Mouse (Mus musculus) kidney, postnatal 14 days (tissue): ENCODE measurements around the gene Alox8.
A peak's percentile ranks its signal among the peaks of the same experiment; 100 is the strongest.

Experiments
- DNase-seq: peaks from one replicate; pipeline ENCODE4 v3.0.0; 2022; ENCODE audit warnings: mixed read lengths

The Alox8 gene

DNA sequence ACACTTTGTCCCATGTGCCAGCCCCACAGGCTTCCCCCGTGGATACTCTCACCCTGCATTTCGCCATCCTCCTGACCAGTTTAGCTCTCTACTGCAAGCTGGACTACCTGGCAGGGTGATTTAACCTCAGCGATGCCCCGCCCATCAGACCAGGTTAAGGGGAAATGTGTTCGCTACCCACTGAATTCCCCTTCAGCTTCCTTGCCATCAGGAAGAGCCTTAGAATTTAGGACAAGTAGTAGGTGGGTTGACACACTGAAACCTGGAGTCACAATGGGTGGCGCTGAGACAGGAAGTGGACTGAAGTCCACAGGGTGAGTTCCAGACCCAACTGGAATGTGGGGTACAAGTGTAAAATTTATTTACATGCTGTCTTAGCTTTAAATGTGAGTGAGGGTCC is at the start of gene Alox8:
Gene Alox8, minus strand, starts transcription at position 101 of the 400 bp plus-strand sequence.
- DNase-seq = no peak

DNA sequence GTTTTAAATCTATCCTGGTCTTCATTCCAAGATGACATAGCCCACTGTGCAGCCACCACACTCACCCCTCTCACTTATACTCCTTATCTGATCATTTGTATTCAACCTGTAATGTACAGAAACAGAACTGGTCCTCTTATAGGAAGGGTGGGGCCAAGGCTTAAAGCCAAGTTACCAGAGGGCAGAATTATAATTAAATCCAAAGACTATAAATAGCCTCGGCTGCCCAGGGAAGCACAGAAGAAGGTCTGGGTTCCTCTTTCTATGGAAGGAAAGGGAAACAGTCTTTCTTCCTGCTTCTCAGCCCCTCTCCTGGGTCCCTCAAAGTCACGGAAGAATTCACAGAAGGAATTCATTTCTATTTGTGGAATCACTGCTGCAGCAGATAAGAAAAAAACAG is 48.0 kb upstream of the Alox8 start:
- peak; percentile 39 for DNase-seq

DNA sequence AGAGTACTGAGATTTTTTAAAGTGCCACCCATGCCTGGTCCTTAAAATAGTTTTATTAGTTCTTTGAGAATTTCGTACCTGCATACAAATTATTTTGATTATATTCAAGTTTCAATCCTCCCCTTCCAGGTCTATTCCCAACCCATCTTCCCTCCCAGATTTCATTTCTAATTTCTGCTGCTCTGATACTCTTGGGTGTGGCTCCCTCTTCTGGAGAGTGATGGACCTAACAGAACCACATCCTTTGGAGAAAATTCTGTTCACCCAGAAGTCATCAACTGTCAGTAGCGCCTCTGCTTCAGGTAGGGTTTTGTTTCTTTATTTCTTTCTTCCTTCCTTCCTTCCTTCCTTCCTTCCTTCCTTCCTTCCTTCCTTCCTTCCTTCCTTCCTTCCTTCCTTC is 47.3 kb upstream of the Alox8 start:
- DNase-seq = peak; percentile 66

DNA sequence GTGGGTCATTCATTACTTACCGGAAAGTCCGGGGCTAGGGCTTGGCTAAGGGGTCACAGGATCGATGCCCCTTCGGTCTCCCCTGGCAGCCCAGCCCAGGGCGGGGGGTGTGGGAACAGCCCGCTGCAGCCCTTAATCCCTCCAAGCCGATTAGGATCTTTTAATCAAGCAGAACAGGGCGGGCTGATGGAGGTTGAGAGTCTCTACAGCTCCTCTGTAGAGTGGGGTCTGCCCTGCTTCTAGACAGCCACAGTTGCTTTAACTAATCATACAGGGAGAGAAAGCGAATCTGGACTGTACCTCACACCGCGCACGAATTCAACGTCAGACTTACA is 39.2 kb upstream of the Alox8 start, which contains the start of gene Gucy2e:
Gene Gucy2e, minus strand, starts transcription at position 111 of the 335 bp plus-strand sequence.
- DNase-seq = no peak

- DNase-seq = no peak
Observed at GRCm38 (mm10) chr11:69236061-69236925, 38.6 kb upstream of the Alox8 start.

DNA sequence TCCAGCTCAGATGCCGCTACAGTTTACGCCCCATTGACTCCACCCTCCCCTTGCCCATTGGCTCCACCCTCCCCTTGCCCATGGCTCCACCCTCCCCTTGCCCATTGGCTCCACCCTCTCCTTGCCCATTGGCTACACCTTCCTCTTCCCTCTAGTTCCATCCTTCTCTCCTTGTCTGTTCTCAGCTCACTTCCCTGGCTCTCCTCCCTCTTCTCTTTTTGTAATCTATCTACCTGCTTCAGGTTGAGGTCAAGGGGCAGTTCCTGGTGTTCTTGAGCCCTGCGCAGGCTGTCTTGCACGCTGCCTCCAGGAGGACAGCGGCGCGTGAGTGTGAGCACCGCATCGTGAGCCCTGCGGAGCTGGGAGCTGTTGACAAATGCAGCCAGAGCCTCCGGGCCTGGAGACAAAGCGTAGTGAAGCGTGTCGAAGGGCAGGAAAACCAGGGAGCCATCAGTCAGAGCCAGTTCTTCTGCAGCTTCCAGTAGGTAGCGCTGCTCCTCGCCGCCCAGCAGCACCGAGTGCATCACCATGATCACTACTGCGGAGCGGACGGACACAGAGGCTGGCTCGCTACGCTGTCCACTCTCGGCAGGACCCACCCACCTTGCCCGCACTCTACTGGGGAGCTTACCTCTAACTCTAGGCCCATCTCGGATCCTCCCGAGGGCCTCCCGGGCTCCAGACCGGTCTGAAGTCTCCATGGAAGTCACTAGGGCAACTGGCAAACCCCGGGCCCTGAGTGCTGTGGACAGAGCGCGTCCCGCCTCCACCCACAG is 37.8 kb upstream of the Alox8 start:
- peak; percentile 76 for DNase-seq

DNA sequence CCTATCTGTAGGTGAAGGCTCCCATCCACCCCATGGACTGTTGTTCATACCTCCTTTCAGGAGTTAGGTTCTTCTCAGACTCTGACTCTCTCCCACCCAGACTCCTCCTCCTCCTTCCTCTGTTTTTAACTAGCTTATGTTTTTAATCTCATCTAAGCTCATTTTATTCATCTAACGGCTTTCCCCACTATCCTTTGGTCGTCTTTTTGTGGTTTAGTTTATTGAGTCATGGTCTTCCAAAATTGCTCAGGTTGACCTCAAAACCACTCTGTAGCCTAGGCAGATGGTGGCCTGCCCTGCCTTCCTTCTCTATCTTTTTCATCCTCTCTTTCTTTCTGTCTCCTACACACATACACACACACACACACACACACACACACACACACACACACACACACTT is 35.5 kb upstream of the Alox8 start:
- DNase-seq = no peak

DNA sequence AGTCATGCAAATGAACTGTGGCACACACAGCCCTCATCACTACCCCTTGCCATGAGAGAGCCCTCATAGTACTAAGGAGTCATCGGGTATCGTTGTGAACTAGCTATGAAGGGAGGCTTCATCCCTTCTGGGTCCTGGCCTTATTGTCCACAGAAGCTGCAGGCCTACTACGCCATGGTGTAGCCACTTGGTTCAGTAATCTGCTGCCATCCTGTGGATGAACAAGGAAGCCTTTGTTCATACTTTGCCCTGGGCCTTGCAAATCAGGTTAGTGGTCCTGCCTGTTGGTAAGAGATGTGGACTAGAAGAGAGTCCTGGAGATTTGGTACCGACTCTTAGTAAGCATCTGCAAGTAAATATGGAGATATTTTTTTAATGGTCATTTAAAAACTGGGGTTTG is 32.8 kb upstream of the Alox8 start:
- no peak for DNase-seq

GRCm38 (mm10) chr11:69225715-69226114 is 28.1 kb upstream of the Alox8 start:
- DNase-seq = no peak

DNA sequence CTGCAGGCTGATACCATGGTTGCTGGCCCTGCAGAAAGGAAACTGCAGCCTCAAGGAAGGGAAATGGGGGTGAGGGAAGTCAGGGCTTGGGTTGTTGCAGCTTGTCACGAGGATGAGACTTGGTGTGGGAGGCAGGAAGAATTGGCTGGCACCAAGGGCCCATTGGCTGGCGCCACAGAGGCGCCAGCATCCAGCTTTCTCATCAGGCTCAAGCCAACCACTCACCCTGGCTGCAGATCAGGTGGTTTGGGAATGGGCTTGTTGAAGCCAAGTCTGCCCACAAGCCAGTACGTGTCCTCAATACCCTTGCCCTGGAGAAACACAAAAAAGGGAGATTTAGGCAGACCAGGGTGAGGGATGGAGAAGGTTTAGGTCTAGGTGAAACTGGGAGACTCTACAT is 25.5 kb upstream of the Alox8 start:
- no peak for DNase-seq

- DNase-seq = no peak
Observed at GRCm38 (mm10) chr11:69221070-69221469, 23.4 kb upstream of the Alox8 start.

GRCm38 (mm10) chr11:69218661-69219060 is 21.0 kb upstream of the Alox8 start:
- DNase-seq = no peak

GRCm38 (mm10) chr11:69217411-69217810 is 19.8 kb upstream of the Alox8 start:
- no peak for DNase-seq

DNA sequence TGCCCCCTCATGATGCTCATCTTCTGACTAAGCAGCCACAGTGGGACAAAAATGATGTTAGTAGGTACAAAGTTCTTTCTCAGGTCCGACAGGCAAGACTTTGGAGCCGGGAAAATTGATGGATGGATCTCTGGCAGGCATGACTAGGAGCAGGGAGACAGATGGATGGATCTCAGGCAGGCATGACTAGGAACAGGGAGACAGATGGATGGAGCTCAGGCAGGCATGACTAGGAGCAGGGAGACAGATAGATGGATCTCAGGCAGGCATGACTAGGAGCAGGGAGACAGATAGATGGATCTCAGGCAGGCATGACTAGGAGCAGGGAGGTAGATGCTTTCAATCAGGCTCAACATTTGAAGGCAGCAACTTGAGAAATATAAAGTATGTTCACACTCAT is 13.8 kb upstream of the Alox8 start:
- DNase-seq = peak; percentile 21

GRCm38 (mm10) chr11:69202469-69203230 is 5.0 kb upstream of the Alox8 start:
- no peak for DNase-seq

DNA sequence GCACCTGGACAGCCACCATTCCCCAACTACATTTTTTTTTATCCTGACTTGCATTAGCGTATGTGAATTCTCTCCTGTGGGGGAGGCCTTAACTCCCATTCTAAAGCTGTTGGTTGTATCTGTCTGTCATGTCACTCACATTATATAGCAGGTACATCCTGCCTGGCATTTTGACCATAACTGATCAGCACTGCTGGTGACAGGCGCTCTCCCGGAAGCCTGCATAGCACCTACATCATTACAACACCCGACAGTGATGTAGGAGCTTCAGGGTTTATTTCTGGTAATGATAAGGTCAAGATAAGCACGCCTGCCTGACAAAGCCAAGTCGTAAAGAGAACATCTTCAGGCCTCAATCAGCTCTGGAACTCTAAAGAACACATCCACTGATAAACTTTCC is 2.6 kb upstream of the Alox8 start:
- DNase-seq = no peak

DNA sequence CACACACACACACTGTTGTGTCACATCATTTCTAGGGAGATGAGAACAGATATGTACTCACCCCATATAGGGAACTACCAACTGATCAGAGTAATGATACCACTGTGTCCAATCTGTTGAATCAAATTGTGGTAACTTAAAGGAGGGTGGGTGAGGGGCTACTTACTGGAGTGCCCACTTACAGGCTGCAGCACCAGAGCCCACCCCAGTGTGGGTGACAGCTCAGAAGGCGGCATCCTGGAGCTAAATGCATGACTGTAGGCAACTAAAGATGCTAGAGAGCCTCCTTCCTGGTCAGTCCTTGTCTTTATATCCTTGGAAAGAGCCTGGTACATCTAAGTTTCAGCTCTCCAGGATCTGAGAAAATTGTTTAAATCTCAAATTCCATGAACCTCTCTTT is 1.6 kb upstream of the Alox8 start:
- DNase-seq = no peak

DNA sequence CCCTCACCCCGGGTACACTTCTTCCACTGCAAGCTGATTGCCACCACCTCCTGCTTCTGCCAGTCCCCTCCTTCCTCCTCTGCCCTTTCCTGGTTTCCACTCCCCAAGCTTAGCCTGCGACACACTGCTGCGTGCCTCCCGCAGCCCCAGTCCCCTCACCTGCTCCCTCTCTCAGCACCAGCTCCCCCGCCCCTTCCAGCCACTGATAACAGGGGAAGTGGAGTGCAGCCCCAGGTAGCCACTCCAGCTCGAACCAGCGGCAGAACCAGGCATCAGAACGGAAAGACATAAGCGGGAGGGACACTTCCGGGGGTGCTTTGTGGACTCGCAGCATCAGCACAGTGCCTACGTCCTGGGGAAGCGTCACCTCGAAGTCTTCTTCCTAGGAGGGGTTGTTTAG is 449 bp downstream of the Alox8 start:
- DNase-seq = no peak

- peak; percentile 15 for DNase-seq
Observed at GRCm38 (mm10) chr11:69196766-69197165, 877 bp downstream of the Alox8 start.

DNA sequence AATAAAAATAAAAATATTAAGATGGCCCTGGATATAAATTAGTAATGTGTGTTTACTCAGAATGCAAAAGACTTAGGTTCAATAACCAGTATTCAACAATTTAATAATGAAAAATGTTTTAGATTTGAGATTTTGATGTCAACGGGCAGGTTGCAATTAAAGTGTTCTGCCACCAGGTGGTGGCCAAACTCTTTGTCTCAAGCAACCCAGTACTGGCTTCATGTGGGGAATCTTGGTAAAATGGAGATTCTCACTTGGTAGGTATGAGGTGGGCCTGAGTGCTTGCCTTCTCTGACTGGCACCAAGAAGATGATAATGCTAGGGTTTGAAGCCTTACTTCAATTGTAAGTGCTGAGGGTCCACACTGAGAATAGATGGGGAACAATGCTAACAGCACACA is 4.8 kb downstream of the Alox8 start:
- peak; percentile 41 for DNase-seq

DNA sequence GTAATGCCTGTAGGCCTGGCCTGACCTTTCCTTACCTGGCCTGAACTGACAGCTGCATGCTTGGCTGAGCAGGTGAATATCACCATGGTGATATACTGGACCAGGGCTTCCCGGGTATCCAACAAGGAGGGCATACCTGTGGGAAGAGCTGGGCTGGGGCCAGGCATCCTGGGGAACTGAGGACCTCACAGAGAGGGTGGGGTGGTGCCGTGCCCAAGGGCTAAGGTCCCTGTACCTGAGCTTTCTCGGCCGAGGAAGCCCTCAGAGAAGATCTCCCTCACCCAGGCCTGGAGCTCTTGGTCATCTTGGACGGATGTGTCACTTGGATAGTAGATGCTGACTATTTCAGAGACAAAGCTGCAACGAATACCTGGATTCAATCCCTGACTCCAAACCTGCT is 11.7 kb downstream of the Alox8 start:
- DNase-seq = no peak

DNA sequence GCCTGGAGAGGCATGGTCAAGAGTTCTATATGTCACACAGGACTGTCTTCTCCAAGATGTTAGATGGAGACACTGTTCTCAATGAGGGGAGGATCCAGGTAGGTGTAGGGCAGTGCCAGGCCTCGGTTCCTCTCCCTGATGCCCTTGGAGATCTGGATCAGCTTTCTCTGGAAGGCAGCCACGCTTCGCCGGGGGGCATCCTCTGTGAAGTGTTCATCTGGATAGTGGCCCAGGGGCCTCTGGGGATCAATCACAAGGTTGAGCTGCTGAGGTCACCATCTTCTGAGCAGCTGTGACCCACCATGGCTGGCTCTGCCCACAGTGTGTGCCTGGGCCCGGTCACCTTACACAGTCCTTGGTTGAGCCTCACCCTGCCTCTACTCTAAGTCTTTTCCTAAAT is 12.6 kb downstream of the Alox8 start:
- DNase-seq = no peak

DNA sequence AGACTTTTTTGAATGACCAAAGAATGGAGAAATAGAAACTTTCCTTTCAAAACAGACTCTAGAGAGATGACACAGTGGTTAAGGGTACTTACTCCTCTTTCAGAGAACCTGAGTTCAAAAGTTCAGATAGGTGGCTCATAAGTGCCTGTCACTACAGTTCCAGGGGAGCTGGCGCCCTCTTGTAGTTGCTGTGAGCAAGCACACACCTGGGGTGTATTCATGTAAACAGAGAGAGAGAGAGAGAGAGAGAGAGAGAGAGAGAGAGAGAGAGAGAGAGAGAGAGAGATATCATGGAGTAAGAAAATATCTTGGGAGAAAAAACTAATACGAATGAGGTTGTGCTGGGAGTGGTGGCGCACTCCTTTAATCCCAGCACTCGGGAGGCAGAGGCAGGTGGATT is 17.5 kb downstream of the Alox8 start:
- no peak for DNase-seq

DNA sequence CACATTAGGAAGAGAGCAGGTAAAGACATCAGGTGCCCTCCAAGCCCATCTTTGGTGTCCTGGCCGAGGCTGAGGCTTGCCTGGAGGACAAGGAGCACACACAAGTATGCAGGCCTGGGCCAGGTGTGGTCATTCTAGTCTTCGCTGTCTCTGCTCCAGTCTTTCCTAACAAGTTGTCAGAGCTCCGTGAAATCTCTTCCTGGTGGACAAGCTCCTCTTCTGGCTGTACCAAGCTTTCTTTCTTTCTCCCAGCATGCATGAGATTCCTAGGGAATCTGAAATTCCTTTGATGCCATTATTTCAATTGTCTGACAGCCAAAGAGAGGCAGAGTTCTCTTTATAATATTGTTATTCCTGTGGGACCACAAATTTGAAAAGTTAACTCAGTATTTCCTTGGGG is 18.1 kb downstream of the Alox8 start:
- no peak for DNase-seq
